Mouse (Mus musculus): ENCODE data around the gene Iqgap3. TPM values are rescaled to one million over a fixed set of nuclear protein-coding genes. Genes with fewer than 3 reads are reported as not detected.

Iqgap3 gene
- polyA plus RNA-seq, 1 experiment = 1.1 TPM

- Histone ChIP-seq H3K4me3 (ENCODE audit: insufficient read depth, low read depth, low read length) (no peak overlapping the region), H3K27ac (replicated peaks; ENCODE audit: low read depth, low read length) (no peak overlapping the region), H3K4me1 (ENCODE audit: control insufficient read depth, insufficient read depth, insufficient read length, low read length) (peaks cover 2% of the 10 kb centered on the region; the same call in 1 of the 2 replicates)
Observed at GRCm38 (mm10) chr3:88121164-88122131, 39.7 kb downstream of the Iqgap3 start.

- H3K4me1 ChIP-seq (ENCODE audit: control insufficient read depth, insufficient read depth, insufficient read length, low read length) = no peaks in the 10 kb centered on the region
- H3K27ac ChIP-seq (replicated peaks; ENCODE audit: low read depth, low read length) = no peak overlapping the region
- H3K4me3 ChIP-seq (ENCODE audit: insufficient read depth, low read depth, low read length) = no peak overlapping the region
Observed at GRCm38 (mm10) chr3:88125195-88125594, 43.4 kb downstream of the Iqgap3 start.

GRCm38 (mm10) chr3:88126181-88126580 lies 44.4 kb downstream of the Iqgap3 start:
- Histone ChIP-seq H3K4me3 (ENCODE audit: insufficient read depth, low read depth, low read length) (no peak overlapping the region), H3K4me1 (ENCODE audit: control insufficient read depth, insufficient read depth, insufficient read length, low read length) (no peaks in the 10 kb centered on the region), H3K27ac (replicated peaks; ENCODE audit: low read depth, low read length) (no peak overlapping the region)

- Histone ChIP-seq H3K4me3 (ENCODE audit: insufficient read depth, low read depth, low read length) (no peak overlapping the region), H3K27ac (replicated peaks; ENCODE audit: low read depth, low read length) (no peak overlapping the region), H3K4me1 (ENCODE audit: control insufficient read depth, insufficient read depth, insufficient read length, low read length) (no peaks in the 10 kb centered on the region; the same call in 1 of the 2 replicates)
Observed at GRCm38 (mm10) chr3:88127636-88128035, 45.9 kb downstream of the Iqgap3 start.

- Histone ChIP-seq H3K27ac (replicated peaks; ENCODE audit: low read depth, low read length) (no peak overlapping the region), H3K4me1 (ENCODE audit: control insufficient read depth, insufficient read depth, insufficient read length, low read length) (peaks cover 1% of the 10 kb centered on the region; the same call in 1 of the 2 replicates)
Observed at GRCm38 (mm10) chr3:88128056-88128455, 46.3 kb downstream of the Iqgap3 start.

GRCm38 (mm10) chr3:88129006-88129405 lies 47.2 kb downstream of the Iqgap3 start:
- Histone ChIP-seq H3K4me3 (ENCODE audit: insufficient read depth, low read depth, low read length) (no peak overlapping the region), H3K27ac (replicated peaks; ENCODE audit: low read depth, low read length) (no peak overlapping the region), H3K4me1 (ENCODE audit: control insufficient read depth, insufficient read depth, insufficient read length, low read length) (peaks cover 2% of the 10 kb centered on the region; the same call in 1 of the 2 replicates)

More at GRCm38 (mm10) chr3:88128056-88128455, 46.3 kb downstream of the Iqgap3 start:
- no peak overlapping the region for H3K4me3 ChIP-seq (ENCODE audit: insufficient read depth, low read depth, low read length)

- no peak overlapping the region for H3K4me3 ChIP-seq (ENCODE audit: insufficient read depth, low read depth, low read length)
- H3K27ac ChIP-seq (replicated peaks; ENCODE audit: low read depth, low read length) = no peak overlapping the region
- H3K4me1 ChIP-seq (ENCODE audit: control insufficient read depth, insufficient read depth, insufficient read length, low read length) = peaks cover 2% of the 10 kb centered on the region; the same call in 1 of the 2 replicates
Observed at GRCm38 (mm10) chr3:88131071-88131470, 49.3 kb downstream of the Iqgap3 start.

GRCm38 (mm10) chr3:88132492-88132891 lies 50.7 kb downstream of the Iqgap3 start:
- Histone ChIP-seq H3K4me3 (ENCODE audit: insufficient read depth, low read depth, low read length) (no peak overlapping the region), H3K4me1 (ENCODE audit: control insufficient read depth, insufficient read depth, insufficient read length, low read length) (peaks cover 7% of the 10 kb centered on the region), H3K27ac (replicated peaks; ENCODE audit: low read depth, low read length) (no peak overlapping the region)

- no peak overlapping the region for H3K4me3 ChIP-seq (ENCODE audit: insufficient read depth, low read depth, low read length)
- peaks cover 8% of the 10 kb centered on the region for H3K4me1 ChIP-seq (ENCODE audit: control insufficient read depth, insufficient read depth, insufficient read length, low read length)
- H3K27ac ChIP-seq (replicated peaks; ENCODE audit: low read depth, low read length) = no peak overlapping the region
Observed at GRCm38 (mm10) chr3:88133187-88133771, 51.5 kb downstream of the Iqgap3 start.

GRCm38 (mm10) chr3:88136346-88136745 lies 54.6 kb downstream of the Iqgap3 start:
- Histone ChIP-seq H3K4me1 (ENCODE audit: control insufficient read depth, insufficient read depth, insufficient read length, low read length) (peaks cover 19% of the 10 kb centered on the region), H3K27ac (replicated peaks; ENCODE audit: low read depth, low read length) (no peak overlapping the region)

GRCm38 (mm10) chr3:88136945-88137494 lies 55.2 kb downstream of the Iqgap3 start:
- peak overlapping the region; percentile 78 for H3K27ac ChIP-seq (replicated peaks; ENCODE audit: low read depth, low read length)
- H3K4me1 ChIP-seq (ENCODE audit: control insufficient read depth, insufficient read depth, insufficient read length, low read length) = peaks cover 19% of the 10 kb centered on the region
- no peak overlapping the region for H3K4me3 ChIP-seq (ENCODE audit: insufficient read depth, low read depth, low read length)

More at GRCm38 (mm10) chr3:88136346-88136745, 54.6 kb downstream of the Iqgap3 start:
- no peak overlapping the region for H3K4me3 ChIP-seq (ENCODE audit: insufficient read depth, low read depth, low read length)

- Histone ChIP-seq H3K27ac (replicated peaks; ENCODE audit: low read depth, low read length) (peak overlapping the region; percentile 90), H3K4me3 (ENCODE audit: insufficient read depth, low read depth, low read length) (peak overlapping the region; percentile 53), H3K4me1 (ENCODE audit: control insufficient read depth, insufficient read depth, insufficient read length, low read length) (peaks cover 19% of the 10 kb centered on the region)
Observed at GRCm38 (mm10) chr3:88137821-88138220, 56.0 kb downstream of the Iqgap3 start.

- H3K4me1 ChIP-seq (ENCODE audit: control insufficient read depth, insufficient read depth, insufficient read length, low read length) = peaks cover 17% of the 10 kb centered on the region
- H3K27ac ChIP-seq (replicated peaks; ENCODE audit: low read depth, low read length) = peak overlapping the region; percentile 99
Observed at GRCm38 (mm10) chr3:88138336-88139242, 56.8 kb downstream of the Iqgap3 start.

More at GRCm38 (mm10) chr3:88138336-88139242, 56.8 kb downstream of the Iqgap3 start:
- H3K4me3 ChIP-seq (ENCODE audit: insufficient read depth, low read depth, low read length) = peak overlapping the region; percentile 66

Data from brown adipose tissue, adult 24 weeks (tissue).